Mouse (Mus musculus): ENCODE measurements around the gene Rnf141.

Rnf141 gene

DNA sequence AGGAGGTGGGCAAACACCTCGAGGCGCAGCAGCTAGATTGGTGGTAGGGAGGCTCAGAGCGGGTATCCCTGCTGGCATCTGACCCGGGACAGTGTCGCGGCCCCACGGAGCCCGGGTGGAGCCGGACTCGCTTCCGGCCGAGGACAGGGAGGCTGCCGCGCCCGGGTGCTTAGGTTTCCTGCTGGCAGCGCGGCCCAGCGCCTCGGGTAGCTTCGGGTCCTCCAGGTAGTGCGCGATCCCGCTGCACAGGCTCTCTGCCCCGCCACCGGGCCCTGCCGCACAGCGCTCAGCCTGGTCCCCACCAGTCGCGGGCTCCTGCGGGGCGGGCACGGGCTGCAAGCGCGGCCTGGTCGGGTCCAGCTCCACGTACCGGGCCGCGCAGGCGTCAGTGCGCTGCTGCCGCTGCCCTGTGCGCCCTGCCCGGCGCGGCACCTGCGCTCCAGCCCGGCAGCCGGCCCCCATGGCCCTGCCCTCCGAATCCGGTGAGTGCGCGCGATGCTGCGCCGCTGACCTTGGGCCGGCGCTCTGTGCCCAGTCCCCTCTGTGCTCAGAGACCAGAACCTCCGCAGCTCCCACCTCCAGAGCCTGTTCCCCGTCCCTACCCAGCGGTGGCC is 75.7 kb downstream of the Rnf141 start:
- peak; percentile 47 for DNase-seq (ENCODE audit: low spot score)

DNA sequence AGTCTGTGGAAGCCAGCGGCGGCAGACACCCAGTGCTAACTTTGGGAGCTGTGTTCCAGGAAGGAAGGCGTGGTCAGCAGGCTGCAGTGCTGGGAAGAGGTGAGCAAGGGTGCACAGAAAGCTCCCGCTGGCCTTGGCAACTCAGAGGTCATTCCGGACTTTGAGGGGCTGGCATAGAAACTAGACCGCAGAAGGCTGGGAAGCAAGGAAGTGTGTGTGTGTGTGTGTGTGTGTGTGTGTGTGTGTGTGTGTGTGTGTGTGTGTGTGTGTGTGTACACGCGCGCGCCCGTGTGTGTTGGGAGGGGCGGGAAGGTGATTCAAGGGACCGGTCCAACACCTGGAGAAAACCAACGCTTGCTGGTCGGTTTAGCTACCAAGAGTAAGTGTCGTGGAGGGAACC is 76.3 kb downstream of the Rnf141 start, which contains the start of gene Ampd3:
Gene Ampd3 (plus strand): TSS at position 206 of the 400 bp plus-strand sequence.
- no peak for DNase-seq (ENCODE audit: low spot score)

DNA sequence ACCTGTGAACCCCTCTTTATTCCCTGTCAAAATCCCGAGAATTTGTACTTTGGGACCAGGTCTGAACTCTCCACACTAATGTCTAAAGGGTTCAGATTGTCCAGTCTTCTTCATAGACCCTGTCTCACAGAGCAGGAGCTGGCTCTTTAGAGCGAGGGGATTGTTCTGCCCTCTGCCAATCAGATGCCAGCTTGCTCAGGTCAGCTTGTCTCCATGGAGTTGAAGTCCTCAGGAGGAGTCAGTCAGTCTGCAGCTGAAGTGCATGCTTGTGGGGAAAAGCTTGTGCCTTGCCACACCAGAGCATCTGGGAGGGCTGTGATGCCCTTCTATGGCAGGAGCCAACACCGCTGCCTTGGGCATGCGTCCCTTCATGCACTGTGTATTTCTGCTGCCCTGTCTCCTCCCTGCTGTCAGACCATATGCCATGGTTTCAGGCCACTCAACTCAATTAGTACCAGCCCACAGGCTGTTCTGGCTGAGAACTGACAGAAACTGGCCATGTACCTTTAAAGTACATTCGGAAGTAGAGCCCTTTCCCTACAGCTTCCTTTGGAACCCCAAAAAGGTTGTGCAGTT is 81.6 kb downstream of the Rnf141 start:
- no peak for DNase-seq (ENCODE audit: low spot score)

DNA sequence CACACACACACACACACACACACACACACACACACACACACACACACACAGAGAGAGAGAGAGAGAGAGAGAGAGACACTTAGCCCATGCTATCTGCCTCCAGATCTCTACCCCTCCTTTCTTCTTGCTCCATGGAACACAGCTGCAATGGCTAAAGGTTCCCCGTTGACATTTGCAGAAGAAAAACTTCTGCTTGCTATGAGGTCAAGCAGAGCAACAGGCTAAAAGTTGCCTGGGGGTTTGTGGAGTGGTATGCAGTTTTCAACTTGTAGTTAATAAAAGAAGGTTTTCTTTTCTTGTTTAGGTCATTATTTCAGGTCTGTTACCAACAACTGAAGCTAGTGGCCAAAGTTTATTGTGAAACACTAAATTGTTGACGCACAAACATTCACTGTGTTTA is 87.8 kb downstream of the Rnf141 start:
- no peak for DNase-seq (ENCODE audit: low spot score)

DNA sequence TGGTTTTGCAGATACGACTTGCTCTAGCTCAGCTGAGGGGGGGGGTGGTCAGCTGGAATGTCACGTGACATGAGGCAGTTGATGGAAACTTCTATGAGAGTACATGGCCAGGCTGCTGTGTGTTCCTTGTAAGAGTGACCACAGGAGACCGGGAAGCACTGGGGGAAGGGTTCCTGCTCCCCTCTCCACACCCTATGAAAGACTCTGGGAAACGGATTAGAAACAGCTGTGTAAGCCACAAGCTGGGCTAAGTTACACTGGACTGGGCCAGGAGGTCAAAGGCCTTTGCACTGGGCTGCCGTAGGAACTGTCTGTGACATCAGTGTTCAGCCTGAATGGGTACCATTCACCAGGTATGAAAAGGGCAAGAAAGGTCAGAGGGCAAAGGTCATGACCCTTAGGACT is 90.3 kb downstream of the Rnf141 start:
- DNase-seq (ENCODE audit: low spot score), result no peak

DNA sequence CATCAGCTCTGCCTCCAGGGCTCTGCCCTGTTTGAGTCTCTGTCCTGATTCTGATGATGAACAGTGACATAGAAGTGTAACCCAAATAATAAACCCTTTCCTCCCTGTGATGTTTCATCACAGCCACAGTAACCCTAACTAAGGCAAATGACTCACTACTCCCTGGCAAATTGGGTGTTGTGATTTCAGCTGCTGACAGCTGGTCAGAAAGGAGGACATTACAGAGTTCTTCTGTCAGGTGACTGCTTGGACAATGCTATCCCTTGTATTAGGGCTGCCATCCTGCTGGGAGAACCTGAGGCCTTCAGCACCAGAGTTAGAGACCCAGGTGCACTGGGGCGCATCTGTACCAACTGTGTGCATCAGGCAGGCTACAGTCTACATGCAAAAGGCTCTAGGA is 90.9 kb downstream of the Rnf141 start:
- no peak for DNase-seq (ENCODE audit: low spot score)

DNA sequence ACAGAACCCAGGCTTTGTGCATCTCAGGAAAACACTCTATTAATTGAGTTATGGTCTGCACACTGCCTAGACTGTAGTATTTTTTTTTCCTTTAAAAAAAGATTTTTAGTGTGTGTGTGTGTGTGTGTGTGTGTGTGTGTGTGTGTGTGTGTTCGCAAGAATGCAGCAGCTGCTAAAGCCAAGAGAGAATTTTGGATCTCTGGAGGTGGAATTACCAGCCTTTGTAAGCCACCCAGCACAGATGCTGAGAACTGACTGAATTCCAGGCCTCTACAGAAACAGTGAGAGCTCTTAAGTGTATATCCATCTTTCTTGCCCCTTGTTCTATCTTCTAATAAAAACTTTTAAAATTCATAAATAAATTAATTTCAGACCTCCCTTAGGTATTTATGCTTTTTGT is 92.6 kb downstream of the Rnf141 start:
- no peak for DNase-seq (ENCODE audit: low spot score)

DNA sequence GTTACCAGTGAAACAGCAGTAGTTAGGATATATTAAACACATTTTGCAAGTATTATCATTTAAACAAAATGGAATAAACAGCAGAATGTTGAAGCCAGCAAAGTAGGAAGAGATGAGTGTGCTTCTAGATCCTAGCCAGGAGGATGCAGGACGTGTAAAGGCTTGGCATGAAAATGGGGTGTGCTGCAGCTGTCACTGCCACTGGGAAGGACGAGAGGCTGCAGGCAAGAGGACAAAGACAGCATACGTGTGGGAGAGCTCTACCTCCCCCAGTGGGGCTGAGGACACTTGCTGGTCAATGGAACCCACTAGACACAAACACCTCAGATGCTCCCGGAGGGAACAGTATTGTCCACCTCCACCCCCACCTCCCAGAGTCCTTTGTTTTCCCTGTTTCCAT is 93.4 kb downstream of the Rnf141 start:
- DNase-seq (ENCODE audit: low spot score), result no peak
